Mouse (Mus musculus) lung, postnatal 10 days (tissue): ENCODE measurements around the gene Vmn2r98.
"Not testable (repeated sequence)": the region's sequence is repeated elsewhere in the genome, so short reads cannot be mapped to it uniquely, and the experiment has no call there.

Experiments used
- DNase-seq: peaks from one replicate; pipeline ENCODE4 v3.0.0; 2021

Gene Vmn2r98

DNA sequence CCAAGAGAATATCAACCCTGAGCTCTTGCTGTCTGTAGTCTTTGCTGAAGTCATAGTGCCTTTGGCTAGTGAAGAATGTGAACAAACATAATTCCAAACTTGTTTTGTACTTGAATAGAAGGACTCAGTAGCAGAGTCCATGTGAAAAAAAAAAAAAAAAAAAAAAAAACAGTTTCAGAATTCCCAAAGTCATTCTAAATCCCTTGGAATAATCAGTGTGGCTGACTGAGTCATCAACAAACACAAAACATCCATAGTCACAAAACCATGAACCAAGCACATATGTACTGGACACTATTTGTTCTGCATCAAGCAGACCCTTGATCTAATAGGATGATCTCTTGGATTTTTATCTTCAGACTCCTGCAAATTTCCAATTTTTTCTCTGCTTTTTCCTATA, at the start of gene Vmn2r98:
Vmn2r98 (plus strand) TSS at position 301 of the 400 bp plus-strand sequence.
- DNase-seq: not testable (repeated sequence)

DNA sequence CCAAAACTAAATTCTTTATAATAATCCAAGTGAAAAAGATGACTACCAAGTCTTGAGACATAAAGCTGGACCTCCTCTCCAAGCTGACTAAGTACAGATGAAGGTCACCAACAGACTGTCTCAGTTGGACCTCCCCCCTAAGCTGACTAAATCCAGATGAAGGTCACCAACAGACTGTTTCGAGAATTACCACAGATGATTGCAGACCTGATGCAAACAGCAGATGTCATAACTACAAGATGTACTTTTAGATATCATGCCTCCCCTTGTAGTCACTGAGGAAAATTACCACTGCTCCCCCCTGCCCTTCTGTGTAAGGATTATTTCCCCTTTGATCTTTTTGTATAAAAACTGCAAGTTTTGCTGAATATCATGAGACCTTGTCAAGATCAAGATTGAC, 21.8 kb upstream of the Vmn2r98 start:
- DNase-seq: not testable (repeated sequence)

DNA sequence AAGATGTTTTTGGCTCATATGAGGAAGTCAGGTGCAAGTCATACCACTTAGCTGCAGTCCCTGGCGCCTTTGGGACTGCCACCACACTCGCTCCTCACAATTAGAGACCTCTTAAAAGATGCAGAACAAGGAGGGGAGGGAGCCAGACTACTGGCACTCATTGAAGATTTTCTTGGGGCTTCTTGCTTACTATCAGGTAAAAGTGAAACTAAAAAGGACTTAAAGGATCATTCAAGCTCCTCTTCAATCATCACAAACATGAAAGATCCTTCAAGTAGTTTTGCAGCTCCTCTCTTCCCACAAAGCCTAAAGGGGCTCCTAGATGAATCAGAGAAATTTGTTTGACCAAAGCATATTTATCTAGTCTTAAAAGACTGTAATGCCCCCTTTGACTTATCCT, 21.3 kb upstream of the Vmn2r98 start:
- DNase-seq: no peak

DNA sequence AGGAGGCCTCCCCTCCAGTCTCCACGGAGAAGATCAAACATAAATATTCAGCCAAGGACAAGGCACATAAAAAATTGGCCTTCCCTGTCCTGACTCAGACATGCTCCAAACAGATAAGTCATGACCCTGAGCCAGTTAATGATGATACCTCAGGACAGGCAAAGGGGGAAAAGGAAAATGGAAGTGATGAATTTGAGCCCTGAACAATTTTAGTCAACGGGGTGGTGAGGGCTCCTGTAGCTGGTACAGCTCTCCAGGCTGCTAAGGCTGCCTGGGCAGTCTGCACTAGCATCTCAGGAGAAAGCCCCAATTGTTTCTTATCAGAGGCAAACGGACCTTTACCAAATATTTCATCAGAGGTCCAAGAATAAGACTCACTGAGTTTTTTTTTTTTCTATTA, 20.5 kb upstream of the Vmn2r98 start:
- no peak for DNase-seq
